Mouse (Mus musculus) intestine, embryonic 15.5 days (tissue): ENCODE measurements around the gene Ube2e1. TPM values are rescaled to one million over a fixed set of nuclear protein-coding genes. Genes with fewer than 3 reads are reported as not detected.

ENCODE experiments used
- ATAC-seq: fragments of 200-750 bp; cut with Nextera tagmentation; 2 replicates; pipeline ENCODE4 v1.8.0; 2017; ENCODE audit warnings: moderate TSS enrichment, moderate library complexity
- H3K27ac ChIP-seq: fragments of 300-500 bp; sonication (generic); 2 replicates; pipeline ENCODE4 v1.5.1; 2015; ENCODE audit warnings: mild to moderate bottlenecking, inconsistent platforms
- H3K27me3 ChIP-seq: fragments of 300-500 bp; sonication (generic); replicated peaks from 2 replicates; pipeline ENCODE4 v1.6.1; 2015; ENCODE audit warnings: inconsistent platforms
- H3K36me3 ChIP-seq: fragments of 300-500 bp; sonication (generic); 2 replicates; pipeline ENCODE4 v1.6.1; 2015; ENCODE audit warnings: inconsistent platforms
- H3K4me1 ChIP-seq: fragments of 300-500 bp; sonication (generic); replicated peaks from 2 replicates; pipeline ENCODE4 v1.6.1; 2015; ENCODE audit warnings: inconsistent platforms
- H3K4me2 ChIP-seq: fragments of 300-500 bp; sonication (generic); replicated peaks from 2 replicates; pipeline ENCODE4 v1.6.1; 2015; ENCODE audit warnings: mild to moderate bottlenecking, inconsistent platforms
- H3K4me3 ChIP-seq: fragments of 300-500 bp; sonication (generic); replicated peaks from 2 replicates; pipeline ENCODE4 v1.5.1; 2015; ENCODE audit warnings: inconsistent platforms
- H3K9ac ChIP-seq: fragments of 300-500 bp; sonication (generic); 2 replicates; pipeline ENCODE4 v1.6.1; 2015; ENCODE audit warnings: inconsistent platforms
- H3K9me3 ChIP-seq: fragments of 300-500 bp; sonication (generic); 2 replicates; pipeline ENCODE4 v1.6.1; 2016; ENCODE audit warnings: inconsistent platforms
- WGBS: fragments of 180-500 bp; shearing (Covaris S2); methylation state at CpG from one replicate; pipeline ENCODE4 v1.1.7; 2015; 5-methylcytosine and 5-hydroxymethylcytosine counted together
- polyA plus RNA-seq: library from polyadenylated mRNA; unstranded; fragments of >200 nt; fragmentation: Nextera tagmentation; extraction: Ambion mirVana; gene quantifications from 2 replicates; pipeline ENCODE4 v1.2.1, GENCODE M21; 2015

Gene Ube2e1
- polyA plus RNA-seq, 1 experiment from 2014 or later = 130 TPM

- no peak overlapping the region for H3K4me2 ChIP-seq
- H3K36me3 ChIP-seq = no peaks in the 10 kb centered on the region
- H3K27ac ChIP-seq = no peak overlapping the region
- H3K27me3 ChIP-seq = no peaks in the 10 kb centered on the region
- no peak overlapping the region for H3K4me3 ChIP-seq
- no peak overlapping the region for H3K9ac ChIP-seq
- no peaks in the 10 kb centered on the region for H3K9me3 ChIP-seq
- no peaks in the 10 kb centered on the region for H3K4me1 ChIP-seq
- 54% methylated on average over 3 of the region's 3 CpGs for WGBS
- no peak for ATAC-seq
These were observed 28.9 kb downstream of the Ube2e1 start for GRCm38 (mm10) chr14:18302750-18303149.

DNA sequence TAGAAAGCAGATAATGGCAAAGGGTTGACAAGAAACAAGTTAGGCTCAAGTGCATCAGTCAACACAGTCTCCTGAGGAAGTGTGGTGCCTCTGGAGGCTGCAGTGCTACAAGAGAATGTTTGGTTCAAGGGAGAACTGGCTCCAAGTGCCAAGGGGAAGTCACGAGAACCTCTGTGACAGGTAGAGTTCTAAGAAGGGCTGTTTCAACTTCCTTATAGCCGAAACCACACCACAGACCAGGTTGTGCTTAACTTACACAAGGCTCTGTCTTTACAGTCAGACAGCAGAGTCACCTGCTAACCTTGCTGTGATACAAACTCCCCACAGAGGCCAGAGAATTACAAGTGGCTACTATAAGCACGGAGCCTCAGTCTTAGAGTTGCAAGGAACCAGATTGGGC is 30.1 kb downstream of the Ube2e1 start:
- 75% methylated on average over 3 of the region's 3 CpGs for WGBS
- no peaks in the 10 kb centered on the region for H3K27me3 ChIP-seq
- no peak for ATAC-seq

GRCm38 (mm10) chr14:18300676-18301075 is 31.0 kb downstream of the Ube2e1 start:
- no peaks in the 10 kb centered on the region for H3K27me3 ChIP-seq
- no peaks in the 10 kb centered on the region for H3K9me3 ChIP-seq
- WGBS = 88% methylated on average over 2 of the region's 2 CpGs
- H3K27ac ChIP-seq = no peak overlapping the region
- no peak overlapping the region for H3K4me2 ChIP-seq
- no peak for ATAC-seq
- no peaks in the 10 kb centered on the region for H3K4me1 ChIP-seq
- no peaks in the 10 kb centered on the region for H3K36me3 ChIP-seq
- H3K9ac ChIP-seq = no peak overlapping the region
- H3K4me3 ChIP-seq = no peak overlapping the region

More for the DNA sequence above, 30.1 kb downstream of the Ube2e1 start:
- H3K9ac ChIP-seq = no peak overlapping the region
- H3K9me3 ChIP-seq = no peaks in the 10 kb centered on the region
- H3K4me2 ChIP-seq = no peak overlapping the region
- H3K4me3 ChIP-seq = no peak overlapping the region
- H3K27ac ChIP-seq = no peak overlapping the region
- H3K36me3 ChIP-seq = no peaks in the 10 kb centered on the region
- H3K4me1 ChIP-seq = no peaks in the 10 kb centered on the region

GRCm38 (mm10) chr14:18298874-18299273 is 32.8 kb downstream of the Ube2e1 start:
- Histone ChIP-seq H3K27me3 (no peaks in the 10 kb centered on the region), H3K4me1 (no peaks in the 10 kb centered on the region), H3K36me3 (no peaks in the 10 kb centered on the region), H3K27ac (no peak overlapping the region), H3K4me2 (no peak overlapping the region), H3K9me3 (no peaks in the 10 kb centered on the region), H3K9ac (no peak overlapping the region), H3K4me3 (no peak overlapping the region)
- WGBS = 91% methylated on average over 2 of the region's 2 CpGs
- no peak for ATAC-seq

DNA sequence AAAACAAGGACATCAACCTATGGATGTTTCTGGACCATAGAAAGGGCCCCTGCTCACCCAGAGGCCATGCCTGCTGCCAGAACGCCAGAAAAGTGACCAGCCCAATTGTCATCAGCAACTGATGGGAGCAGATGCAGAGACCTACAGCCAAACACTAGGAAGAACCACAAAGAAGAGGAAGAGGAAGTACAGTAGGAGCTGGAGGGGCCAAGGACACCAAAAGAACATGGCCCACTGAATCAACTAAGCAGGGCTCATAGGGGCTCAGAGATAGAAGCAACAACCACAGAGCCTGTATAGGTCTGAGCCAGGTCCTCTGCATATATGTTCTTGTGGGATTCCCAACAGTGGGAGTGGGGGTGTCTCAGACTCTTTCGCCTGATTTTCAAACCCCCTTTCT is 34.2 kb downstream of the Ube2e1 start:
- H3K9me3 ChIP-seq = no peaks in the 10 kb centered on the region
- no peak overlapping the region for H3K9ac ChIP-seq
- H3K4me3 ChIP-seq = no peak overlapping the region
- ATAC-seq = no peak
- 87% methylated on average over 2 of the region's 2 CpGs for WGBS
- H3K27me3 ChIP-seq = no peaks in the 10 kb centered on the region
- no peak overlapping the region for H3K27ac ChIP-seq
- no peaks in the 10 kb centered on the region for H3K36me3 ChIP-seq
- H3K4me2 ChIP-seq = no peak overlapping the region
- H3K4me1 ChIP-seq = no peaks in the 10 kb centered on the region

- no peaks in the 10 kb centered on the region for H3K9me3 ChIP-seq
- 77% methylated on average over 3 of the region's 3 CpGs for WGBS
- no peak overlapping the region for H3K27ac ChIP-seq
- H3K36me3 ChIP-seq = no peaks in the 10 kb centered on the region
- no peak for ATAC-seq
- no peaks in the 10 kb centered on the region for H3K27me3 ChIP-seq
- no peak overlapping the region for H3K9ac ChIP-seq
- H3K4me3 ChIP-seq = no peak overlapping the region
- H3K4me2 ChIP-seq = no peak overlapping the region
- H3K4me1 ChIP-seq = no peaks in the 10 kb centered on the region
These were observed 39.1 kb downstream of the Ube2e1 start for GRCm38 (mm10) chr14:18292578-18292977.

- H3K27me3 ChIP-seq = no peaks in the 10 kb centered on the region
- no peak overlapping the region for H3K4me2 ChIP-seq
- H3K9me3 ChIP-seq = no peaks in the 10 kb centered on the region
- no peak overlapping the region for H3K9ac ChIP-seq
- no peak for ATAC-seq
- H3K4me3 ChIP-seq = no peak overlapping the region
- H3K27ac ChIP-seq = no peak overlapping the region
- no peaks in the 10 kb centered on the region for H3K4me1 ChIP-seq
- WGBS = 83% methylated on average over 3 of the region's 3 CpGs
- no peaks in the 10 kb centered on the region for H3K36me3 ChIP-seq
These were observed 39.5 kb downstream of the Ube2e1 start for GRCm38 (mm10) chr14:18292111-18292510.

GRCm38 (mm10) chr14:18287391-18287790 is 44.3 kb downstream of the Ube2e1 start:
- H3K4me3 ChIP-seq = no peak overlapping the region
- no peaks in the 10 kb centered on the region for H3K27me3 ChIP-seq
- 0 out of 2 replicates have a peak, but pooled peaks have one; percentile 41 for ATAC-seq
- 64% methylated on average over 2 of the region's 2 CpGs for WGBS
- H3K4me2 ChIP-seq = no peak overlapping the region
- H3K36me3 ChIP-seq = 0 out of 2 replicates have a peak, but pooled peaks cover 4% of the 10 kb centered on the region
- H3K27ac ChIP-seq = no peak overlapping the region
- no peak overlapping the region for H3K9ac ChIP-seq
- H3K9me3 ChIP-seq = no peaks in the 10 kb centered on the region
- H3K4me1 ChIP-seq = no peaks in the 10 kb centered on the region

- no peak for ATAC-seq
- 90% methylated on average over 2 of the region's 2 CpGs for WGBS
- Histone ChIP-seq H3K4me2 (no peak overlapping the region), H3K27me3 (no peaks in the 10 kb centered on the region), H3K4me3 (no peak overlapping the region), H3K27ac (no peak overlapping the region), H3K9ac (no peak overlapping the region), H3K36me3 (0 out of 2 replicates have a peak, but pooled peaks cover 4% of the 10 kb centered on the region), H3K9me3 (no peaks in the 10 kb centered on the region), H3K4me1 (no peaks in the 10 kb centered on the region)
These were observed 45.2 kb downstream of the Ube2e1 start for GRCm38 (mm10) chr14:18286441-18286840.

- Histone ChIP-seq H3K9ac (no peak overlapping the region), H3K27ac (no peak overlapping the region), H3K4me1 (no peaks in the 10 kb centered on the region), H3K9me3 (no peaks in the 10 kb centered on the region), H3K4me2 (no peak overlapping the region), H3K4me3 (no peak overlapping the region), H3K27me3 (no peaks in the 10 kb centered on the region), H3K36me3 (0 out of 2 replicates have a peak, but pooled peaks cover 4% of the 10 kb centered on the region)
- no peak for ATAC-seq
- WGBS = 79% methylated on average over 3 of the region's 3 CpGs
These were observed 46.2 kb downstream of the Ube2e1 start for GRCm38 (mm10) chr14:18285476-18285875.

DNA sequence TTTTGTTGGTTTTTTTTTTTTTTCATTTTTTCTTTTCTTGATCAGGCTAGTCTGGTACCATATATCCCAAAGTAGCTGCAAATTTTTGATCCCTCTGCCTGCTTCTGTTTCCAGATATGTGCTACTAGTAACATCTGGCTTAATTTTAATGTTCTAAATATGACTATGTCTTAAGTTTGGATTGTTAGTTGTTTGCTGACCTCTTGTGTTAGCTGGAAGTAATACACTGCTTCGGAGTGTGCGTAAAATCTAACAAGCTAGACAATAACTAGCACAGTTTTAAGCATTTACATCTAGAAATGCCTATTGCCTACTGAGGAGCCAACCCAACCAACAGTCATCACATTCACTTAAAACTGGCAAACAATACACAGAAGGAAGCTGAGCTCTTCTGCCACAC is 47.1 kb downstream of the Ube2e1 start:
- no peak overlapping the region for H3K4me2 ChIP-seq
- ATAC-seq = no peak; the same call in 1 of the 2 replicates
- H3K27me3 ChIP-seq = no peaks in the 10 kb centered on the region
- H3K4me3 ChIP-seq = no peak overlapping the region
- no peak overlapping the region for H3K9ac ChIP-seq
- no peaks in the 10 kb centered on the region for H3K4me1 ChIP-seq
- H3K27ac ChIP-seq = no peak overlapping the region
- 83% methylated on average over 2 of the region's 2 CpGs for WGBS
- 0 out of 2 replicates have a peak, but pooled peaks cover 4% of the 10 kb centered on the region for H3K36me3 ChIP-seq
- H3K9me3 ChIP-seq = no peaks in the 10 kb centered on the region

GRCm38 (mm10) chr14:18280375-18280774 is 51.3 kb downstream of the Ube2e1 start:
- ATAC-seq = no peak
- Histone ChIP-seq H3K9ac (no peak overlapping the region), H3K27me3 (no peaks in the 10 kb centered on the region), H3K9me3 (no peaks in the 10 kb centered on the region), H3K36me3 (peaks cover 14% of the 10 kb centered on the region; the same call in 1 of the 2 replicates), H3K4me3 (no peak overlapping the region), H3K27ac (no peak overlapping the region), H3K4me1 (no peaks in the 10 kb centered on the region), H3K4me2 (no peak overlapping the region)
- 91% methylated on average over 5 of the region's 5 CpGs for WGBS

- Histone ChIP-seq H3K9ac (no peak overlapping the region), H3K4me3 (no peak overlapping the region), H3K36me3 (peaks cover 10% of the 10 kb centered on the region; the same call in 1 of the 2 replicates), H3K27ac (no peak overlapping the region), H3K4me2 (no peak overlapping the region), H3K4me1 (no peaks in the 10 kb centered on the region), H3K9me3 (no peaks in the 10 kb centered on the region), H3K27me3 (no peaks in the 10 kb centered on the region)
- ATAC-seq = no peak
- 80% methylated on average over 1 of the region's 1 CpGs for whole genome bisulfite sequencing
These were observed 57.1 kb downstream of the Ube2e1 start for GRCm38 (mm10) chr14:18274526-18274925.
